Mouse (Mus musculus): Measurements from ENCODE around the gene Adh1.

Gene Adh1

GRCm38 (mm10) chr3:138260721-138261669 lies at the start of gene Adh1:
Gene Adh1 (plus strand): TSS chr3:138260991.
- DNase-seq (ENCODE audit: low read depth, low spot score): no peak

- DNase-seq (ENCODE audit: low read depth, low spot score): no peak
These were observed 48.3 kb upstream of the Adh1 start for GRCm38 (mm10) chr3:138212431-138212951.

GRCm38 (mm10) chr3:138215395-138215989 lies 45.3 kb upstream of the Adh1 start:
- DNase-seq (ENCODE audit: low read depth, low spot score): no peak

- no peak for DNase-seq (ENCODE audit: low read depth, low spot score)
These were observed 44.7 kb upstream of the Adh1 start for GRCm38 (mm10) chr3:138216091-138216490.

- DNase-seq (ENCODE audit: low read depth, low spot score): no peak
These were observed 43.0 kb upstream of the Adh1 start, which contains the start of gene Adh7 for GRCm38 (mm10) chr3:138217631-138218264. Gene Adh7 (plus strand): TSS chr3:138217760.

GRCm38 (mm10) chr3:138221116-138221515 lies 39.7 kb upstream of the Adh1 start:
- DNase-seq (ENCODE audit: low read depth, low spot score): no peak

GRCm38 (mm10) chr3:138222511-138222910 lies 38.3 kb upstream of the Adh1 start:
- DNase-seq (ENCODE audit: low read depth, low spot score): no peak

- no peak for DNase-seq (ENCODE audit: low read depth, low spot score)
These were observed 37.8 kb upstream of the Adh1 start for GRCm38 (mm10) chr3:138222952-138223351.

GRCm38 (mm10) chr3:138224363-138224954 lies 36.3 kb upstream of the Adh1 start:
- DNase-seq (ENCODE audit: low read depth, low spot score): no peak

- DNase-seq (ENCODE audit: low read depth, low spot score): no peak
These were observed 35.5 kb upstream of the Adh1 start for GRCm38 (mm10) chr3:138225331-138225730.

- no peak for DNase-seq (ENCODE audit: low read depth, low spot score)
These were observed 34.9 kb upstream of the Adh1 start for GRCm38 (mm10) chr3:138225853-138226252.

GRCm38 (mm10) chr3:138226476-138226875 lies 34.3 kb upstream of the Adh1 start:
- DNase-seq (ENCODE audit: low read depth, low spot score): no peak

- no peak for DNase-seq (ENCODE audit: low read depth, low spot score)
These were observed 33.7 kb upstream of the Adh1 start for GRCm38 (mm10) chr3:138227082-138227481.

GRCm38 (mm10) chr3:138227782-138228181 lies 33.0 kb upstream of the Adh1 start:
- DNase-seq (ENCODE audit: low read depth, low spot score): no peak

GRCm38 (mm10) chr3:138229448-138229847 lies 31.3 kb upstream of the Adh1 start:
- DNase-seq (ENCODE audit: low read depth, low spot score): no peak

- DNase-seq (ENCODE audit: low read depth, low spot score): no peak
These were observed 30.5 kb upstream of the Adh1 start for GRCm38 (mm10) chr3:138230266-138230665.

- DNase-seq (ENCODE audit: low read depth, low spot score): no peak
These were observed 29.3 kb upstream of the Adh1 start for GRCm38 (mm10) chr3:138231531-138231930.

- no peak for DNase-seq (ENCODE audit: low read depth, low spot score)
These were observed 24.1 kb upstream of the Adh1 start for GRCm38 (mm10) chr3:138236546-138237163.

- DNase-seq (ENCODE audit: low read depth, low spot score): no peak
These were observed 22.7 kb upstream of the Adh1 start for GRCm38 (mm10) chr3:138238046-138238445.

GRCm38 (mm10) chr3:138239461-138239860 lies 21.3 kb upstream of the Adh1 start:
- no peak for DNase-seq (ENCODE audit: low read depth, low spot score)

GRCm38 (mm10) chr3:138240411-138240810 lies 20.4 kb upstream of the Adh1 start:
- no peak for DNase-seq (ENCODE audit: low read depth, low spot score)
